Mouse (Mus musculus): ENCODE measurements around the gene Dennd4a. TPM values are rescaled to one million over a fixed set of nuclear protein-coding genes. Genes with fewer than 3 reads are reported as not detected.
A peak's percentile ranks its signal among the peaks of the same experiment; 100 is the strongest.

Gene Dennd4a
- total RNA-seq, 1 experiment from 2014 or later, result 432 TPM

DNA sequence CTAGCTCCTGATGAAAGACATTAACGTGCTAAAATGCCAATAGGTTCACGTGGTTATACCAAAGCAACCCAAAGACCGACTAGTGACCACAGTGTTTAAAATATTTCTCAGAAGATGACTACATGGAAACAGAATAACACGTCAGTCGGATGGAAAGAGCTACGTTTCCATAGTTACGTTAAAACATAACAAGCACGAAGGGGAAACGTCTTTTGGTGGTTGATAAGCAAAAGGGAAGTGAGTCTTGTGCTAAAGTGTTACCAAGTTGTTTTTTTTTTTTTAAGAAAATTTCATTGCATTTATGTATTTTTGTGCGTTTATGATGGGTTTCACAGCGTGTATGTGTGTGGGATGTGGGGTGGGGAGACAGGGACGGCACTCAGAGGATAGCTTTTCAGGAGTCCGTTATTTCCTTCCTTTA, 21.8 kb upstream of the Dennd4a start:
- ATAC-seq (ENCODE audit: extremely low read depth, insufficient number of reproducible peaks, low FRiP score, poor library complexity, severe bottlenecking), result peak; percentile 94

DNA sequence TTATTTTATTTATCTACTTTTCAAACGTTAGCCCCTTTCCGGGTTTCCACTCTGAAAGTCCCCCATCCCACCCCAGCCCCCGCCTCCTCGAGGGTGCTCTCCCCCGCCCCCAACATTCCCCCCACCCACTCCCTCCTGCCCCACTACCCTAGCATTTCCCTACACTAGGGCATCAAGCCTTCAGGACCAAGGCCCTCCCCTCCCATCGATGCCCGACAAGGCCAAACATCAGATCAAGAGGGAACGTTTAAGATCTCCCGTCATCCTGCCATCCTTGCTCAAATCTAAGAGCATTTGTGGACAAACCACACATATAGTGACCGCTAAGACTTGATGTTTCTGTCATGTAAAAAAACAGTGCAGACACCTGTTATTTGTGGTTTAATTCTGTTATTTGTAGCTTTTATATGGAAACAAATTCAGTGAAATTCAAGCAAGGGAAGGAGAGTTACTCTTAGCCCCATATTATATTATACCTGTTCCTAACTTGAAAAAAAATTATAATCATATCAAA, 21.2 kb upstream of the Dennd4a start:
- ATAC-seq (ENCODE audit: extremely low read depth, insufficient number of reproducible peaks, low FRiP score, poor library complexity, severe bottlenecking), result no peak

DNA sequence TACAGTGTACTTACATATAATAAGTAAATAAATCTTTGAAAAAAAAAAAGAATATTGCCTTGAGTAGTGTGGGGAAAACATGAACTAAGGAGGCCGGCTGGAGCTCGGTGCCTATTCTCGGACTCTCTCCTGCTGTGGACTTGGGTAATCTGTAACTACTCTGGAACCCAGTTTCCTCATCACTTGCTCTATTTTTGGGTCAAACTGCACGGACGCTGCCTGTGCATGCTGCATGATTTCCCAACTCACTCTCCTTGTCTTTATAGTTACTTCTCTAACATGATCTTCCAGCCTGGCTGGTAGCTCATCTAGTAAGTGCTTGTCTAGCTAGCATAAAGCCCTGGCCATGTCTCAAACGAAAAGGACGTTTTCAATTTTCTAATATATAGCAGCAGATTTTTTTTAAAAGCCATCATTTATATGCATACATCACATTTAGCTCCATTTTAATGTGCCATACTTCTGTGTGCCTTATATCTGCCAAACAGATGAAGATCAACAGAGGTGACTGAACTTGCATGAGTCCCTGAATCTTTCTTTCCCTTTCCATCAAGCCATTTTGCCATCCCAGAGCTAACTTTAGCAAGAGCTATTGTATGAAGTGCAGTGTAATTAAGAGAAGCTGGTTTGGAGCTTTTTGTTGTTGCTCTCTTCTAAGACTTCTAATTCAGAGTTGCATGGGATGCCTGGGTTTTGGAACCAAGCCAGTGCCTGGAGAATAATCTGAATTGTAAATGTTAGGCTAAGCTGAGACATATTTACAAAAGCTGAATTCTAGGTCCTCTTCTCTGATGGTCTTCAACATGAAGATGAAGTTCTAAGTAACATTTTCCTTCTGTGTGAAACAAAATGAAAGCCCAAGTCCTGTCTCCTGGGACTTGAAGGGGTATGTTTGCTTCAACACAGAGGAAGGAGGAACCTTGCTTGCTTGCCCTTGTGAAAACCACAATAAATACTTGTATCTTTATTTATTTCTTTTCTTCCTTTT, 20.2 kb upstream of the Dennd4a start:
- peak; percentile 18; the same call in 1 of the 2 replicates for ATAC-seq (ENCODE audit: extremely low read depth, insufficient number of reproducible peaks, low FRiP score, poor library complexity, severe bottlenecking)

- no peak for ATAC-seq (ENCODE audit: extremely low read depth, insufficient number of reproducible peaks, low FRiP score, poor library complexity, severe bottlenecking)
Observed at GRCm38 (mm10) chr9:64791676-64792075, 19.5 kb upstream of the Dennd4a start.

DNA sequence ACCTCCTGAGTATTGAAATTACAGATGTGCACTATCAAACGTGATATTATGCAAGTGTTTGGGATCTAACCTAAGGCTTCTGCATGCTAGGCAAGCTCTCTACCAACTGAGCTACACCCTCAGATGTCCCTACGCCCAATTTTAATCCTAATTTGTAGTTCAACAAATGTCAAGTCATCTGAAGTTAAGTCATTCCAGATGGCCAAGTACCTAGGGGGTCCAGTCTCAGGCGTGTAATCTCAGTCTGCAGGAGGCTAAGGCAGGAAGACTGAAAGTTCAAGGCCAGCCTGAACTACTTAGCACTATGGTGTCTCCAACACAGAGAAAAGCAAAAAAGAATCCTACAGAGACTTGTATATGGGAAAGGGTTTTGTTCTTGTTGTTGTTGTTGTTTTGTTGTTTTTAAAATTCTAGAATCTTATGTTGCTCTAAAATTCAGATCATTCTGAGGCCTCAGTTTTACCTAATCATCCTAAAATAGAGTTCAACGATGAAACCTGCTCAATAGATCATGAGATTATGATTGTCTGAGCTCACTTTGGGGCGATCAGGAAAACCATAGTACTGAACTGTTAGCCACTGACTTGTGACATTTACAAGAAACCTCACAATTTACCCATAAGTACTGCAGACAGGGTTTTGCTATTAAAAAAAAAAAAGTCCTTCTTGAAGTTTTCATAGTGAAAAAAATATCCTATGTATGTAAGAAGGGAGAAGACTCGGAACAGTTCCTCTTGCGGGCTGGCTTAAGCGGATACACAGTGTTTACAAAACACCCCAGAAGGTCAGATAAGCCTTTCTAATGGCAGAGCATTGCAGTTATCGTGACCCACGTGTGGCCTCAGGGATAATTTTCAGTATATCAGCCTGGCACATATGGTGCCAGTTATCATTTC, 18.5 kb upstream of the Dennd4a start:
- ATAC-seq (ENCODE audit: extremely low read depth, insufficient number of reproducible peaks, low FRiP score, poor library complexity, severe bottlenecking), result no peak

DNA sequence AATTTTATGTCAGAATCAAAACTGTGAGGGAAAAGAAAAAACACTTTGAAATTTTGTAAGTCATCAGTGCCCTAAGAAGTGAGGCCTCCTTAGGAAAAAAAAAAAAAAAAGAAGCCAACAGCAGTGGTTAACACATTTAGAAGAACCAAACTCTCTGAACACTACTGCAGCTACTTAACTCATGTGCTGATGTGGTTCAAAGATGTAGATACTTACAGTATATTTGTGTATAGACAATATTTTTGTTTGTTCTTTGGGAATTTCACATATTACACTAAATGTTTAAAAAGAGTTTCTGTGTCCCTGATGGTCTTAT, 17.9 kb upstream of the Dennd4a start:
- ATAC-seq (ENCODE audit: extremely low read depth, insufficient number of reproducible peaks, low FRiP score, poor library complexity, severe bottlenecking), result no peak

DNA sequence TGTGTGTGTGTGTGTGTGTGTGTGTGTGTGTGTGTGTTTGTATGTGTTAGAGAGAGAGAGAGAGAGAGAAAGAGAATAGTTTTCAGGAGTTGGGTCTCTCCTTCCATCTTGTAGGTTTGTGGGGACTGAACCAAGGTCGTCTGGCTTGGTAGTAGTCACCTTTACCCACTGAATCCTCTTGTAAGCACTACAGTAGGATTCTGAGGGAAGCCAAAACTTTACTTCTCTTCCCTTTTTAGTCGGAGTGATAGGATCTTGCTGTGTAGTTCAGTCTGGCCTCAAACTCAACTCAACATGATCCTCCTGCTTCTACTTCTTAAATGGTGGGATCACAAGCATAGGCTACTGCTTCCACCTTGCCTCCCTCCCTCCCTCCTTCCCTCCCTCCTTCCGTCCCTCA, 17.3 kb upstream of the Dennd4a start:
- ATAC-seq (ENCODE audit: extremely low read depth, insufficient number of reproducible peaks, low FRiP score, poor library complexity, severe bottlenecking), result no peak

DNA sequence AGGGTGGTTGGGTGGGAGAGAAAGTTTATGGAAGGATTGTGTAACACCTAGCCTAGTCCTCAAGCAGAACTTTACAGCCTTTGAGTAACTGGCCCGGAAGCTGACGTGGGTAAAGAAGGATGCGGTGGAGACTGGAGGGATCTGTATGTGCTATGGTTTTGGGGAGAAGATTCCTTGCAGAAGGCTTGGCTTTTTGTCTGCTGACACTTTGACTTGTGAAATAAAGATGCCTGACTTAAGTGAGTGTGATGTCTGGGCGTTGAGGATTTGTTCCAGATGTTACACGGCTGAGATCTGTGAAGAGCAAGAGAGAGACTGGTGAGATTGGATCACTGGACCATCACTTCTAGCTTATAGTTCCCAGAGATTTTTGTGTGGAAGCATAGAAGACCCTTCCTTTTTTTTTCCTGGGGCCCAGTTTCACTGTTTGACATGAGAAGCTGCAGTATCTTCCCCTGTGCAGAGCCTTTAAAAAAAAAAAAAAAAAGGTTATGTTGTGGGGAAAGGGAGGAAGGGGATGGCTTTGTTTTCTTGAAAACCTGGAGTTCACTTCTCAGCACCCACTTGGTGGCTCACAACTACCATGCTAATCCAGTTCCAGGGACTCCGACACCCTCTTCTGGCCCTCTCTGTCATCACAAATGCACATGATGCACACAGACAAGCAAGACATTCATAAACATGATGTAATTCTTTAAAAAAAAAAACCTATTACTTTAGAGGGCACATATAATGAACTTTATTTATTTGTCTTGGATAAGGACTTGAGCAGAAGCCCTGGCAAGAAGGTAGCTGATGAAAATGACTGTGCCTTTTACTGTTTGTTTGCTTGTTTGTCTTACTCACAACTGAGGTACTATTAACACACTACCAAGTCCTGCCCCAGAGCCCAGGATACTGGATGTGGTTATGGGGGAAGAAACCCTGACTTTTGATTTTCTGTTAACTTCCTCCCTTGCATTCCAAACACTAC, 16.4 kb upstream of the Dennd4a start:
- no peak for ATAC-seq (ENCODE audit: extremely low read depth, insufficient number of reproducible peaks, low FRiP score, poor library complexity, severe bottlenecking)

DNA sequence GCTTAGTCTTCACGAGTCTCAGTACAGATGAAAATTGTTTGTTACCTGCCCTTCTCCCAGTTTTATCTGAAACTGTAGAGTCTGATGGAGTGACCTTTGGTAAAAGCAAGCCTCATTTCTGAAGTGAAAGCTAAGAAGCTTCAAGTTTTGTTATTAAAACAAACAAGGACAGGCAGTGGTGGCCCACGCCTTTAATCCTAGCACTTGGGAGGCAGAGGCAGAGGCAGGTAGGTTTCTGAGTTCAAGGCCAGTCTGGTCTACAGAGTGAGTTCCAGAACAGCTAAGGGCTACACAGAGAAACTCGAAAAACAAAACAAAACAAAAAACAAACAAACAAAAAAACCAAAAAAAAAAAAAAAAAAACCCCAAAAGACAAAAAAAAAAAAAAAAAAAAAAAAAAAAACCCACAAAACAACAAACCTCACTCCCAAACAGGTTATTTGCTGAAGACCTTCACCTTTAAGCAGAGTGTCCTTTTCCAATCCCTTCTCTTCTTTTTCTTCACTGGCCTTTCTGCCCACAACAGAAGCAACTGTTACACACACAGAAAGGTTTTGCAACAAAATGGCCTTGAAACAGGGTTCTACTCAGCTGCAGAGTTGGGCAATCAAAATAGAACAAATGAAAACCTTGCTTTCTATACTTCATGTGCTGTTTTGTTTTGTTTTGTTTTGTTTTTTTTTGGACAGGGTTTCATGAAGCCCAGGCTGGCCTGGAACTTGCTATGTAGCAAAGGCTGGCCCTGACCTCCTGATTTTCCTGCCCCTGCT, 15.1 kb upstream of the Dennd4a start:
- no peak for ATAC-seq (ENCODE audit: extremely low read depth, insufficient number of reproducible peaks, low FRiP score, poor library complexity, severe bottlenecking)

DNA sequence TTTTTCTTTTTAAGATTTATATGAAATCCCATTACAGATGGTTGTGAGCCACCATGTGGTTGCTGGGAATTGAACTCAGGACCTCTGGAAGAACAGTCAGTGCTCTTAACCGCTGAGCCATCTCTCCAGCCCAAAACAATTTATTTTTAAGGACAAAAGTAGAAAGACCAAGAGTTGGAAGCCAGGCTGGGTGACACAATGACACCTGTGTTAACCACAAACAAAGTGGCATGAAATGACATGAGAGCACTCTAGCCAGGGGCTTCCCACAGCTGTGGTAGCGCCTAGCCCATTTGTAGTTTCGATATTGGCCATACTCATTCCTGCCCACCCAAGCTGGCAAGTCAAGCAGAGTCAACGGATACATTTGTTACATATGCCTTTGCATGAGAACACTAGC, 13.7 kb upstream of the Dennd4a start:
- ATAC-seq (ENCODE audit: extremely low read depth, insufficient number of reproducible peaks, low FRiP score, poor library complexity, severe bottlenecking), result peak; percentile 81

DNA sequence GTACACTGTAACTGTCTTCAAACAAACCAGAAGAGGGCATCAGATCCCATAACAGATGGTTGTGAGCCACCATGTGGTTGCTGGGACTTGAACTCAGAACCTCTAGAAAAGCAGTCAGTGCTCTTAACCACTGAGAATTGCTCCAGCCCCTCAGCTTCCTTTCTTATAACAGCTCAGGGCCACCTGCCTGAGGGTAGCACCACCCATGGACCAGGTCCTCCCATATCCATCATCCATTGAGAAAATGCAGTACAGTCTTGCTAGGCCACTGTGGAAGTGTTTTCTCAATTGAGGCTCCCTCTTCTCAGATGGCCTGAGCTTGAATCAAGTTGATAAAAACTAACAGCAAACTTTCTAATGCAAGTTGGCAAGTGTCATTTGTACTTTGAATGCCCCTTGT, 13.0 kb upstream of the Dennd4a start:
- ATAC-seq (ENCODE audit: extremely low read depth, insufficient number of reproducible peaks, low FRiP score, poor library complexity, severe bottlenecking), result no peak

DNA sequence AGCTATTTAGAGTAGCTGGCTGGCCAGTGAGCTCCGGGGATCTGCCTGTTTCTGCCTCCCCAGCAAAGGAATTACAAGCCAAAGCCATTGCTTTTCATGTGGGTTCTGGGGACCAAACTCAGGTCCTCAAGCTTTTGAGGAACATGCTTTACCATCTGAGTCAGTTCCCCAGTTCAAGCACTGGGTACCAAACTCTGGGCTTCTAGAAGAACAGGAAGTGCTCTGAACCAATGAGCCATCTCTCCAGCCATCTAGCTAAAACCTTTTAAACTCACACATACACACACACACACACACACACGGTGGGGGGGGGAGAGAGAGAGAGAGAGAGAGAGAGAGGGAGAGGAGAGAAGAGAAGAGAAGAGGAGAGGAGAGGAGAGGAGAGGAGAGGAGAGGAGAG, 12.3 kb upstream of the Dennd4a start:
- peak; percentile 62 for ATAC-seq (ENCODE audit: extremely low read depth, insufficient number of reproducible peaks, low FRiP score, poor library complexity, severe bottlenecking)

GRCm38 (mm10) chr9:64799504-64799903, 11.6 kb upstream of the Dennd4a start:
- ATAC-seq (ENCODE audit: extremely low read depth, insufficient number of reproducible peaks, low FRiP score, poor library complexity, severe bottlenecking), result no peak

DNA sequence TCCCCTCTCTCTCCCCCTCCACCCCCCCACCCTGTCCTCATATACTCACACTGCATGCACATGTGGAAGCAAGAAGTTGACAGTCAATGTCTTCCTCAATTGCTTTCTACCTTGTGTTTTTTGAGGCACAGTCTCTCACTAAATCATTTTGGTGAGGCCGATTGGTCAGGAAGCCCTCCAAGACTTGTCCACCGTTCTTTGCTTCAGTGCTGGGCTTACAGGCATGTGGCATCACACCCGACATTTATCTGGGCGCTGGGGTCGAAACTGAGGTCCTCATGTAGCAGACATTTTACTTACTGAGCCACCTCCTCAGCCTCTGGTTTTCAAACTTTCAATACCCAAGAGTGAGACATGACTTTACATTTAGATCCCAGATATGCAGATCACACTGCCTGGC, 8.6 kb upstream of the Dennd4a start:
- ATAC-seq (ENCODE audit: extremely low read depth, insufficient number of reproducible peaks, low FRiP score, poor library complexity, severe bottlenecking), result no peak

- ATAC-seq (ENCODE audit: extremely low read depth, insufficient number of reproducible peaks, low FRiP score, poor library complexity, severe bottlenecking), result peak; percentile 51
Observed at GRCm38 (mm10) chr9:64803373-64804214, 7.5 kb upstream of the Dennd4a start.

GRCm38 (mm10) chr9:64805875-64806274, 5.3 kb upstream of the Dennd4a start:
- ATAC-seq (ENCODE audit: extremely low read depth, insufficient number of reproducible peaks, low FRiP score, poor library complexity, severe bottlenecking), result no peak

All from neutrophil, adult 5-6 weeks (primary cell).